Comparison of ENCODE assay signal across 29 mouse cellular contexts in genomic region chr7:30787377-30788022, GRCm38 (mm10). TPM values are rescaled to one million over a fixed set of nuclear protein-coding genes. Genes with fewer than 3 reads are reported as not detected.
DNase-seq lines count a peak whose midpoint lies in the region; ATAC-seq and TF ChIP-seq lines count a peak whose summit lies in the region.
"Had no signal": no experiment of that assay in that cellular context is flagged by ENCODE, and none has a peak within 500 bp of the region (broad histone marks: within the 10 kb centered on the region; RNA-seq: fewer than 3 reads in every experiment).

TSS of gene Krtdap (plus strand) at chr7:30787896.

- no peak within 1 kb of the TSS for H3K4me3 ChIP-seq in lung, adult 2 months (replicated peaks; ENCODE audit: extremely low read depth, low read depth, low read length)
- H3K4me3 ChIP-seq in E14TG2a.4 (replicated peaks; ENCODE audit: low read length), result peak within 1 kb of the TSS; percentile 37
- no peak within 1 kb of the TSS for H3K4me3 ChIP-seq in brown adipose tissue, adult 24 weeks (ENCODE audit: insufficient read depth, low read depth, low read length)
- no peak within 1 kb of the TSS for H3K4me3 ChIP-seq in stomach, embryonic 15.5 days (replicated peaks)
- H3K4me3 ChIP-seq: embryonic facial prominence, embryonic 12.5 days; forebrain, embryonic 13.5 days; heart, embryonic 10.5 days; heart, embryonic 15.5 days; intestine, embryonic 15.5 days; layer of hippocampus, adult 2 months; left cerebral cortex, adult 2 months; megakaryocyte, embryonic 14.5 days; midbrain, embryonic 12.5 days; myocyte had no signal

- no peaks in the 10 kb centered on the region for H3K4me1 ChIP-seq in lung, adult 2 months (ENCODE audit: control insufficient read depth, insufficient read depth, low read length)
- peaks cover 70% of the 10 kb centered on the region for H3K4me1 ChIP-seq in E14TG2a.4 (replicated peaks; ENCODE audit: low read depth, low read length)
- H3K4me1 ChIP-seq in brown adipose tissue, adult 24 weeks (ENCODE audit: control insufficient read depth, insufficient read depth, insufficient read length, low read length), result no peaks in the 10 kb centered on the region
- peaks cover 4% of the 10 kb centered on the region; the same call in 1 of the 2 replicates for H3K4me1 ChIP-seq in stomach, embryonic 15.5 days
- H3K4me1 ChIP-seq: embryonic facial prominence, embryonic 12.5 days; heart, embryonic 10.5 days; heart, embryonic 15.5 days; intestine, embryonic 15.5 days had no signal

- H3K36me3 ChIP-seq in E14TG2a.4 (ENCODE audit: insufficient read depth, low read length), result no peaks in the 10 kb centered on the region
- H3K36me3 ChIP-seq in stomach, embryonic 15.5 days, result no peaks in the 10 kb centered on the region
- H3K36me3 ChIP-seq: embryonic facial prominence, embryonic 12.5 days; heart, embryonic 10.5 days; heart, embryonic 15.5 days; intestine, embryonic 15.5 days; midbrain, embryonic 12.5 days had no signal

- H3K9ac ChIP-seq in stomach, embryonic 15.5 days, result no peak within 1 kb of the TSS
- H3K9ac ChIP-seq: embryonic facial prominence, embryonic 12.5 days; forebrain, embryonic 13.5 days; heart, embryonic 15.5 days; intestine, embryonic 15.5 days; midbrain, embryonic 12.5 days had no signal

- no peak within 1 kb of the TSS for H3K4me2 ChIP-seq in stomach, embryonic 15.5 days
- H3K4me2 ChIP-seq: embryonic facial prominence, embryonic 12.5 days; forebrain, embryonic 13.5 days; heart, embryonic 15.5 days; intestine, embryonic 15.5 days; midbrain, embryonic 12.5 days had no signal

- no peak for TF ChIP-seq POLR2A in lung, adult 2 months (IDR thresholded peaks at IDR 0.05; ENCODE audit: borderline replicate concordance, extremely low read depth, low read depth, low read length)

- ATAC-seq in stomach, embryonic 15.5 days (ENCODE audit: insufficient read depth, low FRiP score, low read depth), result no peak
- ATAC-seq: activated CD4-positive, CD25-positive, alpha-beta regulatory T cell, adult 4 months; forebrain, embryonic 13.5 days; hindbrain, embryonic 16.5 days; intestine, embryonic 15.5 days had no signal

- no peak for DNase-seq in lung, adult 2 months
- DNase-seq in lung, postnatal 14 days, result no peak
- DNase-seq in heart, adult 11 months, result no peak
- DNase-seq in cerebellum, postnatal 14 days, result no peak
- DNase-seq: adrenal gland, adult 2 months; B cell, adult 2 months; cerebellum, adult 8-10 months; cerebellum, postnatal 36 days; kidney, adult 2 months; kidney, postnatal 36 days; lung, postnatal 4 days had no signal

- H3K27me3 ChIP-seq in E14TG2a.4 (ENCODE audit: insufficient read depth, low read length), result peaks cover 75% of the 10 kb centered on the region
- no peaks in the 10 kb centered on the region for H3K27me3 ChIP-seq in stomach, embryonic 15.5 days (replicated peaks)
- H3K27me3 ChIP-seq: embryonic facial prominence, embryonic 12.5 days; intestine, embryonic 15.5 days; midbrain, embryonic 12.5 days had no signal

- no peaks in the 10 kb centered on the region for H3K9me3 ChIP-seq in E14TG2a.4 (ENCODE audit: low read length)
- no peaks in the 10 kb centered on the region for H3K9me3 ChIP-seq in stomach, embryonic 15.5 days
- H3K9me3 ChIP-seq: embryonic facial prominence, embryonic 12.5 days; forebrain, embryonic 13.5 days; heart, embryonic 10.5 days; heart, embryonic 15.5 days; intestine, embryonic 15.5 days; megakaryocyte, embryonic 14.5 days; midbrain, embryonic 12.5 days had no signal

- H3K27ac ChIP-seq in brown adipose tissue, adult 24 weeks (replicated peaks; ENCODE audit: low read depth, low read length), result no peak within 1 kb of the TSS
- no peak within 1 kb of the TSS for H3K27ac ChIP-seq in stomach, embryonic 15.5 days
- H3K27ac ChIP-seq: embryonic facial prominence, embryonic 12.5 days; forebrain, embryonic 13.5 days; heart, embryonic 10.5 days; heart, embryonic 15.5 days; intestine, embryonic 15.5 days; layer of hippocampus, adult 2 months; left cerebral cortex, adult 2 months; midbrain, embryonic 12.5 days had no signal

- WGBS in lung, adult 2 months, result 49% methylated on average over 15 of the region's 15 CpGs
- WGBS in stomach, embryonic 15.5 days, result 41% methylated on average over 15 of the region's 15 CpGs

- TF ChIP-seq CTCF in lung, adult 2 months (IDR thresholded peaks at IDR 0.05; ENCODE audit: insufficient read depth, low read length), result no peak
- TF ChIP-seq CTCF in E14TG2a.4 (conservative IDR thresholded peaks at IDR 0.05; ENCODE audit: low read length), result no peak

RNA-seq across cellular contexts. Expression of gene Krtdap, which starts in this region (rescaled TPM):
- 307 TPM in 1 of 2 replicates, not detected in the other for polyA plus RNA-seq in lung, adult 2 months (2012; rRNA removed)
- 11.5 and 15.2 TPM in 2 replicates for polyA plus RNA-seq in brown adipose tissue, adult 24 weeks (2012; ENCODE audit: insufficient read depth, insufficient read length, missing spikeins)
- 96.1 and 227 TPM in 2 replicates for polyA plus RNA-seq in stomach, embryonic 15.5 days (2015; fragmentation: Nextera tagmentation; extraction: Ambion mirVana)
- polyA plus RNA-seq: activated CD4-positive, CD25-positive, alpha-beta regulatory T cell, adult 4 months; adrenal gland, adult 2 months; forebrain, embryonic 13.5 days; frontal cortex, adult 2 months; heart, embryonic 10.5 days; hindbrain, embryonic 11.5 days; kidney, adult 2 months; liver, adult 2 months; midbrain, embryonic 12.5 days; myocyte had no signal
